Mouse (Mus musculus): ENCODE measurements around the gene Ktn1. TPM values are rescaled to one million over a fixed set of nuclear protein-coding genes. Genes with fewer than 3 reads are reported as not detected.

The Ktn1 gene
- polyA plus RNA-seq, 1 experiment from 2014 or later = 56.8 TPM

DNA sequence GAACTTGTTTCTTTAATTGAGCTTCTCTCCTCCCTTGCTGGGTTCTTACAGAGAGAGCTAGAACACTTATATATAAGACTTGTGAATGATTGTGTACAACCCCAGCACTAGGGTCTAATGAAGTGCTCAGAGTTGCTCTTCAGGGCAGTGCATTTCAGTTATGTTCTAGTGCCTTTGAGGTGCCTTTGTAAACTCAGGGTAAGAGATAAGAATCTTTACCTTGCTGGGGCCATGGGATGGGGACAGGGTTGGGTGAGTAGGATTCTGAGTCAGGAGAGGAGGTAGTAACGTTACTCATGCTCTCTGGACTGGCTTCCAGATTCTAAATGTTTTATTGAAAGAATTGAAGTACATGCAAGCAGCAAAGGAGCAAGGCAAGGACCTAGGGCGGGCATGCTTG lies 92.8 kb downstream of the Ktn1 start:
- H3K9ac ChIP-seq (ENCODE audit: low read length) = no peak overlapping the region
- no peaks in the 10 kb centered on the region for H3K27me3 ChIP-seq (ENCODE audit: control insufficient read depth, insufficient read depth, low read depth, low read length)
- H3K9me3 ChIP-seq (ENCODE audit: control insufficient read depth, low read length) = no peaks in the 10 kb centered on the region
- H3K4me1 ChIP-seq (replicated peaks; ENCODE audit: control insufficient read depth, insufficient read depth, low read length) = no peaks in the 10 kb centered on the region; the same call in 1 of the 2 replicates
- ATAC-seq (ENCODE audit: low read depth) = no peak
- 63% methylated on average over 2 of the region's 2 CpGs for WGBS
- no peak overlapping the region for H3K4me3 ChIP-seq (ENCODE audit: low read length)
- H3K4me2 ChIP-seq (ENCODE audit: low read depth, low read length) = no peak overlapping the region
- no peak overlapping the region for H3K27ac ChIP-seq (ENCODE audit: low read length)
- peaks cover 9% of the 10 kb centered on the region for H3K36me3 ChIP-seq (ENCODE audit: control insufficient read depth, insufficient read depth, low read length)

DNA sequence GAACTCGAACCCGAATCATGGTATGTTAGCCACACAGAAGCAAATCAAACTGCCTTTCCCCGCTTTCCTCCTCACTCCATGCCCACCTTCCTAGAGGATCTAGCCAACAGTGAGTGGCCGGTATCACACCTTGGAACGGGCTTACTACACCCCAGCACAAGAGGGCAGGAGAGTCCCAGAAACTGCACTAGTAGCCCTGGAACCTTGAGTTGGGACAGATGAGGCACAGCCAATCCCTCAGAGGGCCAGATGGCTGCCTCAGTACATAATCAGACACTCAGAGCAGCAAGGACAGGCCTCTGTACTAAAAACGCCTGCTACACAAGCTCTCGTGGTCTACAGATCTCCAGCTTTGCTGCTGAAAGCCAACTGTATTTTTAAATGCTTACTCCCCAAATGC lies 94.4 kb downstream of the Ktn1 start:
- ATAC-seq (ENCODE audit: low read depth) = no peak
- 83% methylated on average over 7 of the region's 7 CpGs for WGBS
- peaks cover 3% of the 10 kb centered on the region; the same call in 1 of the 2 replicates for H3K36me3 ChIP-seq (ENCODE audit: control insufficient read depth, insufficient read depth, low read length)
- H3K27me3 ChIP-seq (ENCODE audit: control insufficient read depth, insufficient read depth, low read depth, low read length) = no peaks in the 10 kb centered on the region
- no peak overlapping the region for H3K4me3 ChIP-seq (ENCODE audit: low read length)
- H3K27ac ChIP-seq (ENCODE audit: low read length) = no peak overlapping the region
- peaks cover 5% of the 10 kb centered on the region; the same call in 1 of the 2 replicates for H3K4me1 ChIP-seq (replicated peaks; ENCODE audit: control insufficient read depth, insufficient read depth, low read length)
- H3K4me2 ChIP-seq (ENCODE audit: low read depth, low read length) = no peak overlapping the region
- no peaks in the 10 kb centered on the region for H3K9me3 ChIP-seq (ENCODE audit: control insufficient read depth, low read length)
- no peak overlapping the region for H3K9ac ChIP-seq (ENCODE audit: low read length)

DNA sequence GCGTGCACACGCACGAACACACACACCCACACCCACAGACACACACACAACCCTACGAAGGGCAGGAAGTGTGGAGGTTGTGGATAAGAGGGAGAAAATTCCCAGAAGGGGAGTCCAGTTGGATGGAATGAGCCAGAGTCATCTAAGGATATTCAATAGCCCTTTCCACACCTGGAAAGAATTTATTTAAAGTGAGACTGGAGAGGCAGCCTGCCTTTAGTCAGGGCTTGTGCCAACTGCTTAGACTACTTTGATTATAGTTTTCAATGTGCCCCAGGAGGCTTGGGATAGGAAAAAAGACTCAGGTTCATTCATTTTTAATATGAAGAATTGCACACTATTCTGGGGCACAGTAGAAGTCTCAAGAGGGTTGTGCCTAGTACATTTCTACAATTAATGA lies 96.8 kb downstream of the Ktn1 start:
- Histone ChIP-seq H3K4me2 (ENCODE audit: low read depth, low read length) (no peak overlapping the region), H3K4me3 (ENCODE audit: low read length) (no peak overlapping the region), H3K27ac (ENCODE audit: low read length) (no peak overlapping the region), H3K9me3 (ENCODE audit: control insufficient read depth, low read length) (no peaks in the 10 kb centered on the region), H3K9ac (ENCODE audit: low read length) (no peak overlapping the region), H3K36me3 (ENCODE audit: control insufficient read depth, insufficient read depth, low read length) (peaks cover 3% of the 10 kb centered on the region; the same call in 1 of the 2 replicates), H3K27me3 (ENCODE audit: control insufficient read depth, insufficient read depth, low read depth, low read length) (no peaks in the 10 kb centered on the region), H3K4me1 (replicated peaks; ENCODE audit: control insufficient read depth, insufficient read depth, low read length) (peaks cover 5% of the 10 kb centered on the region; the same call in 1 of the 2 replicates)
- WGBS = 88% methylated on average over 4 of the region's 4 CpGs
- ATAC-seq (ENCODE audit: low read depth) = no peak

DNA sequence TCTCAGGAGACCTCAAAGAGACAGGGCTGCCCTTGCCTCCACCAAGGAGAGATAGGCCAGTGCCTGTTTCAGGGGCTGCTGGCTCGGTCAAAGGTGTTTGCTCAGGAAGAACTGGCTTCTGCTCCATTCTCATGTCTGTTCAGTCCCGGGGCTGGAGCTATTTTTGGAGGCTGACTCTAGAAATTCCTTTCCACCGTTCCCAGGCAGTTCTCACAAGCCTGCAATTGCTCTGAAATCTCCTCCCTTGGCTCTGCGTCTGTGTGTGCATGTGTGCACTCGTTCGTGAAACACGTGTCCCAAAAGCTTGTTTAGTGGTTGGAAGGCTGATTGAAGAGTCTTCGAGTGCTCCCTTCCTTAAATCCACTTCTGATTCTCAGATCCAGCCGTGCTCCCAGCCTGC lies 99.3 kb downstream of the Ktn1 start:
- no peak overlapping the region for H3K4me2 ChIP-seq (ENCODE audit: low read depth, low read length)
- no peaks in the 10 kb centered on the region for H3K27me3 ChIP-seq (ENCODE audit: control insufficient read depth, insufficient read depth, low read depth, low read length)
- H3K9ac ChIP-seq (ENCODE audit: low read length) = no peak overlapping the region
- 0 out of 2 replicates have a peak, but pooled peaks cover under 1% of the 10 kb centered on the region for H3K36me3 ChIP-seq (ENCODE audit: control insufficient read depth, insufficient read depth, low read length)
- H3K27ac ChIP-seq (ENCODE audit: low read length) = peak overlapping the region; percentile 10; the same call in 1 of the 2 replicates
- WGBS = 33% methylated on average over 9 of the region's 9 CpGs
- peaks cover 5% of the 10 kb centered on the region; the same call in 1 of the 2 replicates for H3K4me1 ChIP-seq (replicated peaks; ENCODE audit: control insufficient read depth, insufficient read depth, low read length)
- no peak overlapping the region for H3K4me3 ChIP-seq (ENCODE audit: low read length)
- H3K9me3 ChIP-seq (ENCODE audit: control insufficient read depth, low read length) = no peaks in the 10 kb centered on the region
- ATAC-seq (ENCODE audit: low read depth) = peak; percentile 65

DNA sequence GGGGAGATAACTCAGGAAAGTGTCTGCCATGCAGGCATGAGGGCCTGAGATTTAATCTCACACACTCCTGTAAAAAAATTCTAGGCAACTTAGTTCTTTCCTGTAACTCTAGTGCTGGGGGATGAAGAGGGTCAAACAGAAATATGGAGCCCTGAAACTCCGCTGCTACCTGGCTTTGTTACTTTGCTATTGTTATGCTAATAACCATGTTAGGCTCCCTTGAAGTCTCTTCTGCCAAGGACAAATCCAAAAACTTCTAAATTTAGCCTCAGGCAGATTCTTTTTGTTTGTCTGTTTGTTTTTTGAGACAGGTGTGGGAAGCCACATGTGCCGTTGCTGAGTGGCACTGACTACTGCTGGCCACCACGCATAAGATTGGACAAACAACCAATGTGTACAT lies 100.5 kb downstream of the Ktn1 start:
- Histone ChIP-seq H3K9me3 (ENCODE audit: control insufficient read depth, low read length) (no peaks in the 10 kb centered on the region), H3K9ac (ENCODE audit: low read length) (no peak overlapping the region), H3K4me1 (replicated peaks; ENCODE audit: control insufficient read depth, insufficient read depth, low read length) (peaks cover 5% of the 10 kb centered on the region; the same call in 1 of the 2 replicates), H3K4me3 (ENCODE audit: low read length) (no peak overlapping the region), H3K4me2 (ENCODE audit: low read depth, low read length) (no peak overlapping the region), H3K36me3 (ENCODE audit: control insufficient read depth, insufficient read depth, low read length) (no peaks in the 10 kb centered on the region), H3K27me3 (ENCODE audit: control insufficient read depth, insufficient read depth, low read depth, low read length) (no peaks in the 10 kb centered on the region), H3K27ac (ENCODE audit: low read length) (no peak overlapping the region)
- 91% methylated on average over 3 of the region's 3 CpGs for WGBS
- ATAC-seq (ENCODE audit: low read depth) = no peak

DNA sequence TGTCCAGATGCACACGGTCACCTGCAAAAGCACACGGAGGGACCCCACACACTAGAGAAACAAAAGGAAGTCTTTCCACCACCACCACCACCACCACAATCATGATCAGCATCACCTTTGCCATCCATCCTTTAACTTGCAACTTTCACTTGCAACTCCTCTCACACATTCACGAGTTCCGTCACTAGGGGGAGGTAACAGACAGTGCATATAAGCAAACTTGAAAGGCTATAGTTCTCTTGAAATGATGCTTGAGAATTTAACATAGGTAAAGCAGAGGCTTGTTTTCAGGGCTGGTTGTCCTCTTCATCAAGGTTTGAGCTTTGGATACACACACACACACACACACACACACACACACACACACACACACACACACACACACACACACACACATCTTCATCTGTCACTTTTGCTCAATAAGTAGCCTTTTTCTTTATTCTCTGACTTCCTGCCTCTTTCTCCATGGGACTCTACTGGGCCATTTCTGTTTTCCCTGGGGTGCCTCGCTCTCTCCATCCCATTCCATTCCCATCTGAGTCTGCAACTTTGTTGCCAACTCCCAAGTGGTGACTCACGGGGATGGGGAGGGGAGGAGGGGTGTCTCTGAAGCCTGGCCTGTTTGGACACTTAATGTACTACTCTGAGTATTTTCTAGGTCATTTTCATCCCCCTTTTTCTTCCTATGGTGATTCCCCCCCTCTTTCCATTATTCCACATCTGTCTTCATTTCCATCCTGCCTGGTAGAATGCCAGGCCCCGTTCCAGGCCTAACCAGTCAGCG lies 103.4 kb downstream of the Ktn1 start:
- Histone ChIP-seq H3K27me3 (ENCODE audit: control insufficient read depth, insufficient read depth, low read depth, low read length) (no peaks in the 10 kb centered on the region), H3K9ac (ENCODE audit: low read length) (no peak overlapping the region), H3K36me3 (ENCODE audit: control insufficient read depth, insufficient read depth, low read length) (no peaks in the 10 kb centered on the region), H3K27ac (ENCODE audit: low read length) (no peak overlapping the region), H3K4me2 (ENCODE audit: low read depth, low read length) (no peak overlapping the region), H3K4me1 (replicated peaks; ENCODE audit: control insufficient read depth, insufficient read depth, low read length) (peaks cover 5% of the 10 kb centered on the region; the same call in 1 of the 2 replicates), H3K4me3 (ENCODE audit: low read length) (no peak overlapping the region), H3K9me3 (ENCODE audit: control insufficient read depth, low read length) (no peaks in the 10 kb centered on the region)
- peak; percentile 53 for ATAC-seq (ENCODE audit: low read depth)
- 41% methylated on average over 8 of the region's 8 CpGs for WGBS

DNA sequence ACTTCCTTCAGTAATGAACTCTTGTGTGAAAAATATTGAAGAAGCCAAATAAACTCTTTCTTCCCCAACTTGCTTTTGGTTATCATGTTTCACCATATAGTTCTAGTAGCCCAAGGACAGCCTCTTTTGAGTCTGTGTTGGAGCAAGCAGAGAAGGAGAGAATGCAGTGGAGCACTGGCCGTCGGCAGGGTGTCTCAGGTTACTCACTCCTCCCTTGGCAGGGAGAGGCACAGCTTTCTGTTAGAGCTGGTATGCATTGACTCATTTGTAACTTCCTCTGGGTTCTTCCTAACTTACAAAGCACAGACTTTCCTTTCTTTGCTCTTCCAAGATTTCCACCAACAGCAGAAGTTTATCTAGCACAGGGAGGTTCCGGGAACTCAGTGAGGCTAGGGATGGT lies 105.3 kb downstream of the Ktn1 start:
- H3K27me3 ChIP-seq (ENCODE audit: control insufficient read depth, insufficient read depth, low read depth, low read length) = no peaks in the 10 kb centered on the region
- no peak overlapping the region for H3K27ac ChIP-seq (ENCODE audit: low read length)
- H3K4me2 ChIP-seq (ENCODE audit: low read depth, low read length) = no peak overlapping the region
- no peak for ATAC-seq (ENCODE audit: low read depth)
- H3K36me3 ChIP-seq (ENCODE audit: control insufficient read depth, insufficient read depth, low read length) = no peaks in the 10 kb centered on the region
- H3K4me1 ChIP-seq (replicated peaks; ENCODE audit: control insufficient read depth, insufficient read depth, low read length) = no peaks in the 10 kb centered on the region; the same call in 1 of the 2 replicates
- H3K9ac ChIP-seq (ENCODE audit: low read length) = no peak overlapping the region
- WGBS = 43% methylated on average over 3 of the region's 3 CpGs
- no peak overlapping the region for H3K4me3 ChIP-seq (ENCODE audit: low read length)
- H3K9me3 ChIP-seq (ENCODE audit: control insufficient read depth, low read length) = no peaks in the 10 kb centered on the region

DNA sequence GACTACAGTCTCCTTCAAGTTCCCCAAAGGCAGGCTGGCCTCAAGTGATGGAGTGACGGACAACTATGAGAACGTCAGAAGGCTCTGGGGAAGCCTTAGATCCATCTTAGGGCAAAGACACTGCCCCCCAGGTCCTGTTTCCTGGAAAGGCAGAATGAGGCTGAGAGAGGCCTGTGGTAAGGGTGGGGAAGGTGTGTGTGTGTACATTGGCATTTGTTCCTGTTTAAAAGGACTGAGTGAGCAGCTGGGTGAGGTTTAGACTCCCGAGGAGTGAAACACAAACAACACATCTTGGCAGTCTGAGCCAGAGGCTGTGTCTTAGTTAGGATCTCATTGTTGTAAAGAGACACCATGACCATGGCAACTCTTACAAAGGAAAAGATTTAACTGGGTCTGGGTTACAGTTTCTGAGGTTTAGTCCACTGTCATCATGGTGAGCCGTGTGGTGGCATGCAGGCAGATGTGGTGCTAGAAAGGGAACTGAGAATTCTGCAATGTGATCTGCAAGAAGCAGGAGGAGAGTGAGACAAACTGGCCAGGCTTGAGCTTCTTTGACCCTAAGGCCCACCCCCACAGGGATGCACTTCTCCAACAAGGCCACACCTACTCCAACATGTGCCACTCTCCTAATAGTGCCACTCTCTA lies 106.1 kb downstream of the Ktn1 start:
- Histone ChIP-seq H3K9ac (ENCODE audit: low read length) (no peak overlapping the region), H3K4me2 (ENCODE audit: low read depth, low read length) (no peak overlapping the region), H3K27me3 (ENCODE audit: control insufficient read depth, insufficient read depth, low read depth, low read length) (no peaks in the 10 kb centered on the region), H3K4me1 (replicated peaks; ENCODE audit: control insufficient read depth, insufficient read depth, low read length) (no peaks in the 10 kb centered on the region; the same call in 1 of the 2 replicates), H3K36me3 (ENCODE audit: control insufficient read depth, insufficient read depth, low read length) (no peaks in the 10 kb centered on the region), H3K27ac (ENCODE audit: low read length) (no peak overlapping the region), H3K9me3 (ENCODE audit: control insufficient read depth, low read length) (no peaks in the 10 kb centered on the region), H3K4me3 (ENCODE audit: low read length) (no peak overlapping the region)
- ATAC-seq (ENCODE audit: low read depth) = no peak
- 64% methylated on average over 4 of the region's 4 CpGs for WGBS

DNA sequence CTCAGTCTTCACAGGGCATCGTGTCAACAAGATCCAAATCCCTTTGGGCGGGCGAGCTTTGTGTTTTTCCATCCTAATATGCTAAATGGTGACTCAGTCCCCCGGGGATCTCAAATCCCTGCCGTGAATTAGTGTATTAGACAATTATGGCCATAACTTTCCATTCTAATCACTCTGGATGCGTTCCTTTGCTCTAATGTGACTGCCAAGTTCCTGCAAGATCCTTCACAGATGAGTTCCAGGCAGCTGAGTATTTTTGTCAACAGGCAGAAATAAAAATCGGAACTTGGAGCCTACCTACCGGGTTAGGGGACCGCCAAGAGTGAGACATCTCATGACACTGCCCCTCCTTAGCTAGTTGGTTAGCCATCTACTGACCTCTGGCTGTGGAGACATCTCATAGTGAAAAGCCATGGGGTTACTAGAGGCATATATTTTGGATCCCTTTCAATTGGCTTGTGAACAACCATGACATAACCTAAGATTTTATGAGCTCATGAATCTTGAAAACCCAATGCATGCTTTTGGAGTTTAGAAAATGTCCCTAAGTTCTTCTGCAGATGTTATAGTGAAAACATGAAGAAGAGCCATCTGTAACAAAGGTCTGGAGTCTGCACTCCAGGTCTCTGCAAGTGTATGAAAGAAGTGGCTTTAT lies 108.3 kb downstream of the Ktn1 start:
- ATAC-seq (ENCODE audit: low read depth) = no peak
- WGBS = 67% methylated on average over 9 of the region's 9 CpGs

More for the DNA sequence above, 108.3 kb downstream of the Ktn1 start:
- Histone ChIP-seq H3K9ac (ENCODE audit: low read length) (no peak overlapping the region), H3K4me1 (replicated peaks; ENCODE audit: control insufficient read depth, insufficient read depth, low read length) (no peaks in the 10 kb centered on the region; the same call in 1 of the 2 replicates), H3K9me3 (ENCODE audit: control insufficient read depth, low read length) (no peaks in the 10 kb centered on the region), H3K27ac (ENCODE audit: low read length) (no peak overlapping the region), H3K27me3 (ENCODE audit: control insufficient read depth, insufficient read depth, low read depth, low read length) (no peaks in the 10 kb centered on the region), H3K36me3 (ENCODE audit: control insufficient read depth, insufficient read depth, low read length) (no peaks in the 10 kb centered on the region), H3K4me3 (ENCODE audit: low read length) (no peak overlapping the region), H3K4me2 (ENCODE audit: low read depth, low read length) (no peak overlapping the region)

Data from lung, embryonic 16.5 days (tissue).